Mouse (Mus musculus): Measurements from ENCODE around the gene Inmt. TPM values are rescaled to one million over a fixed set of nuclear protein-coding genes. Genes with fewer than 3 reads are reported as not detected.
"Not testable (repeated sequence)": the region's sequence is repeated elsewhere in the genome, so short reads cannot be mapped to it uniquely, and the experiment has no call there.

Inmt gene
- 1 to 10 TPM in 1 of 2 experiments, under 1 TPM in 1; 0.68 to 4.2 TPM for total RNA-seq (2021)
- long read RNA-seq, experiment 1: 0 reads
- long read RNA-seq, experiment 2, partial matches to known transcripts: 0 of 1 reads
- long read RNA-seq, experiment 2, other reads (novel, unspliced or antisense): 0 of 1 reads

DNA sequence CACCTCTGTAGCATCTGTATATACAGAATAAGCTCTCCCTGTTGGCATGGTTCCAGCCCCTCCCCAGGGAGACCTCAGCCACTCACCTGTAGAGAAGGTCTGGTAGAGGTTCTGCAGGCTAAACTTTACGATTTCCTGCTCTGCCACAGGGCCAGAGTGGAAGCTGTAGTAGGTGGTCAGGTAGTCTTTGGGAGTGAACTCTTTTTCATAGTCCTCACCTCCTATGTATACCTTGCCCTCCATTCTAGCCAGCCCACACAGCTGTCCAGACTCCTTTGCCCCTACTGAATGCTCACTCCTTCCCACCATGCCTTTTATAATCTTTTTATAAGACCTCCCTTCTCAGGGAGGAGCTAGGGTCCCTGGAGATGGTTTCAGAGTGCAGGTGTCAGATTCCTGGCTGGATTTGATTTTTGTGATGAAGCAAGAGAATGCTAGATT, at the start of gene Inmt:
TSS of gene Inmt (minus strand) at position 303 of the 441 bp plus-strand sequence.
- intact Hi-C loops (cut with DNase I): no loop called here
- DNase-seq: no peak

DNA sequence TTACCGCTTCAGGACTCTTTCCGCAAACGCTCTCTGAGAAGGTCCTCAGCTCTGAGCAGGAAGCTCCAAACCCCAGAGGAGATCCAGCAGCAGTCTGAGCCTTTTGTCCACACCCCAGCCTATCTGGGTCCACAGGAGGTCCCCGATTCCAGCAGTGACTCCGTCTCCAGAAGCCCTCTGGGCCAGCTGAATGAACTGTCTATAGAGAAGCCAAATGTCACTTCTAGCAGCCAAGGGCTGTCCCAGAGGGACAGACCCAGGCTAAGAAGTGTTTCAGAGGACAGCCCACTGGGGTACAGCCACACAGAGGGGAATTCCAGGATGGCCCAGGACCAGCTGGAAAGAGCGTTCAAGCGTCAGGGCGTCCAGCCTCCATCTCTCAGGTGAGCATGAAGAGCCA, 49.1 kb upstream of the Inmt start:
- DNase-seq: no peak
- intact Hi-C loops (cut with DNase I): no loop called here

DNA sequence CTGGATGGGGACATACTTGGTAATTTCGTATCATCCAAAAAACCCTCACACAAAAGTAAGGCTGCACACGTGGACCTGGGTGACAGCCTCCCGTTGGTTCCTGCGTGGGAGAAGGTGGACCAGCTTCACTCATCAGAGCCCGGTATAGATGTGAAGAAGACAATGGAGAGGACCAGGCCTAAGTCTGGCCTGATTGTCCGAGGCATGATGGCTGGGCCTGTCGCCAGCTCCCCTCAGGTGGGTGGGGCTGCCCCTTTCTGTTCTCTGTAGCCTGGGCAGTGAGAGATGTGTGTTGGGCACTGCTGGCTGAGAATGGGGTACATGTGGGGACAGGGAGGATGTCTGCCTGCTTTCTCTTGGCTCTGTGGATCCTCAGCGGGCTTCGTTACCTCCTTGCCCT, 43.4 kb upstream of the Inmt start:
- intact Hi-C loops (cut with DNase I): no loop called here
- DNase-seq: no peak

DNA sequence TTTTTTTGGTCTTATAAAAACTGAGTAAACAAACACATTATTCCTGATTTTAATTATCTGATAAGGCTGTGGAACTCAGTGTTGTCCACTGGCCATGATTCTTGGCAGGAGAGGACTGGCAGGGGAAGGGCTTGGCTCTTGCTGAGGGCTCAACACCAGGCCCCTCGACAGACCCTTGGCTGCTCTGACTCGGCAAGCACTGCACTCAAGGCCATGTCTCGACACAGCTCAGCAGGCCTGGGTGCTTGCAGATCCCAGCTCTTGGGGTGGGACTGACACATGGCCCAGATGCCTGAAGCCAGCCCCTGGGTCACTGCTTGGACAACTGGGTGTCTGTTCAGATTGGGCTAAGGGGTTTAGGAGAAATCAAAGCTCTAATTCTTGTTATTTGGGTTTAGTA, 39.7 kb upstream of the Inmt start:
- peak; percentile 31 to 37 for DNase-seq
- intact Hi-C loops (cut with DNase I): no loop called here

DNA sequence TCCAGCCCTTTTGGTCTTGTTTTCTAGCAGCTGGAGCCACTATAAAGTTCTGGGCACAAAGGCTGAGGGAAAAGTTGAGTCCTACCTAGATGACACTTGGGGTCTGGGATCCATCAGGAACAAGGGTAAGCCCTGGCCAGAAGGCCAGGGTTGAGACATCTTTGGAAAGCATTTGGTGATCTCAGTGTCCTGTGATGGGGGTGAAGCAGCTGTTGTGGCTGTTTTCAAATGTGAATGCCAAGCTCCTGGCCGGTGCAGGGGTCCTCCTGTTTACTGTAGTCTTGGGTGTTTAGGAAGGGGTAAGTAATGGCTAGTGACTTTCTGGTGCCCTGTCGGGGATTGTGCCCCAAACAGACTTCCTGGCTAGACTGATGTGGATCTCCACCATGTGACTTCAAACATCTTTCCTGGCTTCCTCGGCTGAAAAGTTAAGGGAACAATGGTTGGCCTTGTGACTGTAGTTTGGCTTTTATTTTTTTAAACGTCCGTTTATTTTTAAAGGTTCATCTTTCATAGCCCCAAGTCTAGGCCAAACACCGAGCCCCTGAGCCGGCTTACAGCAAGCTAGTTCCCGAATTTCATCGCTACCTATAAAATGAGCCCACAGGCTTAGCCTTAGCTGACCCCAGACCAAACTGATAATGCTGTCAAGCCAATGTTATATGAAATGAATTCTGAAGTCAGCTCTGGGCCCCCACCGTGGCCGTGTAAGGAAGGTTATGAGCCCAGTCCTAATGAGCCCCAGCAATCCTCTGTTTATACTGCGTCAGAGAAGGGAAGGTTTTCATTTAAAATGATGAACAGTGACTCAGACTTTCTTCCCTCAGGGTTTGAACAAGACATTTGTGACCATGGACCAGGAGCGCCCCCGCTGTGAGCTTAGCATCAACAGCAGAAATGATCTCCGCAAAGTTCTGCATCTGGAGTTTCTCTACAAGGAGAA, 35.9 kb upstream of the Inmt start:
- peak in 1 of 2 experiments; percentile 36 for DNase-seq
- intact Hi-C loops (cut with DNase I): no loop called here

DNA sequence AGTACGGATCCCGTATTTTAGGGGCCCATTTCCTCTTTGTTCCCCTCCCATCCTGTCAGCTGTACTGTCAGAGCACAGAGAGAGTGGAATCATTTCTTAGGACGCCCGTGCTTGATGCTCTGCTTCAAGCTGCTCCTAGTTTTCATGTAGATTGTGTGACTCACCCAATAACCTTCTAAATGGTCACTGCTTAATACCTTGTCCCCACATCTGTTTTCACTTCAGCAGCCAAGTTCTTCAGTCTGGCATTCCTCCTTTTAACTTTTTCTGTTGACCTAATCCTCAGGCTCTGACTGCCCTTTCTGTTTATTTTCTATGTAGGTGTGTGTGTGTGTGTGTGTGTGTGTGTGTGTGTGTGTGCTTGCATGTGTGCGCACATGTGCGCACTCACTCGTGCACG, 32.9 kb upstream of the Inmt start:
- DNase-seq: no peak
- intact Hi-C loops (cut with DNase I): no loop called here

DNA sequence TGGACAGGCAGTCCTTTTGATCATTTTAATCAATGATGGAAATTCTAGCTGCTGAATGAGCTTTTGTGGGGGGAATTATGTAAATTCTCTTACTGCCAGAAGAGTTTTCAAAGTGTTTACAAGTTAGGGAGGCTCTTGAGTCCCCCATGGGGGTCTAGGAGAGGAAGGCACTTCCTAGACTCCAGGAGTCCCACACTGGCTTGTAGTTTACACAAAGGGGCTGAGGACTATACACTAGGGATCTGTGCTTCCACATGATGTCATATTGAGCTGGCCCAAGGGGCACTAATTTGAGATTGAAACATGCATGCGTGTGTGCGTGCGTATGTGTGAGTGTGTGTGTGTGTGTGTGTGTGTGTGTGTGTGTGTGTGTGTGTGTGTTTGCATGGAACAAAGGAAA, 29.1 kb upstream of the Inmt start:
- intact Hi-C loops (cut with DNase I): no loop called here
- no peak for DNase-seq

DNA sequence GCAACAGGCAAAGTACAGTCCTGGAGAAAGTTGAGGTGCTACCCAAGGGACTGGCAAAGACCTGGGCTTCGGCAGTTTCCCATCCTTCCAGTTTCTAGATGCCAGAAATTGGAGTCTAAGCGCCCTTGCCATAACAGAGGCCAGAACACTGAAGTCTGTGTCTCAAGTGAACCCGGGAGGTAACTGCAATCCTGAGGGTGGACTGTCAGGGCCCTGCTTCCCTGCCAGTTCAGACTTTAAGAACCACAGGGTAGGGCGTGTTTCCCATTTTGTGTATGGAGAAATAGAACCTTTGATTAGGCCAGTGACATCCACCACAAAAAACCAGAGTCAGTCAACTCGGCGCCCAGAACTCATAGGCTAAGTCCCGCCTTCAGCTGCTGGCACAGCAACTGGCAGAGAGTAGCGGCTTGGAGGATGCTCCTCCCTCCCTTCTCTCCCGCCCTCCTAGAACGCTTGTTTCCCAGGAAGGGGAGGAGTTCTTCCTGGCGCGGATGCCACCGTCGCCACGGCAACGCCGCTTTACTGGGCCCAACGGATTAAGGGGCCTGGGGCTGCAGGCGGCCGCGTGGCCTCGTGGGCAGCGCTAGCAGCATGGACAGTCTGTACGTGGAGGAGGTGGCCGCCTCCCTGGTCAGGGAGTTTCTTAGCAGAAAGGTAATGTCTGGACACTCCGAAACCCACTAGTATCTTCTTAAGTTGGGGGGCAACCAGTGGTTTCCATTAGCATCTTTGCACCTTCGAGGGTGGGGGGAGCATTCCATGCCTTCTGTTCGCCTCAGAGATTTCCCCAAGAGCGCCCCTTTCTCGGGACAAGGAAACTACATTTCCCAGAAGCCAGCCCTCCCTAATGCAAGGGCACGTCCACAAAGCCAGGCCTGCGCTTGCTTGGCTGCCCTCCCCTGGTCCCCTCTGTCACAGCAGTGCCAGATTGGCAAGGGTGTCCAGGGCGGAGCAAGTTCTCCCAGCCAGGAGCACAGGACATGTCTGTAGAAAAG, 28.4 kb upstream of the Inmt start, which contains the start of gene Mindy4:
TSS of gene Mindy4 (plus strand) at position 471 of the 998 bp plus-strand sequence.
- peak; percentile 87 to 92 for DNase-seq
- intact Hi-C loops (cut with DNase I): no loop called here

DNA sequence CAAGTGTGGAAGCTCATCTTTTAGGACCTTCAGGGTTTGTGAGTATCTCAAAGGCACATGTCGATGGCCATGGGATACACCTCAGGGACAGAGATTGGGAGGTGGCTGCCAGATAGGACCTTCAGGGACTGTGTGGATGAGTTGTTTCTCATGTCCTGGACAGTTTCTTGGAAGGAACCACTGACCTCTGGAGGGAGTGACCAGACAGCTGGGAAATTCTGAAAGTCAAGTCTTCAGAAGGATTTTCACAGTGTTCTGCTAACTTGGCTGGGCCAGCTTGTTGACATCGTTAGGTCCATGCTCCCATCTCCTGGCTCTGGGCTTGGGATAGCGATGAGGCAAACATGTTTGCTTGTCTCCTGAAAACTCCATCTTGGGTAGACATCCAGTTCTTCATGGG, 24.2 kb upstream of the Inmt start:
- intact Hi-C loops (cut with DNase I): no loop called here
- peak; percentile 40 to 55 for DNase-seq

DNA sequence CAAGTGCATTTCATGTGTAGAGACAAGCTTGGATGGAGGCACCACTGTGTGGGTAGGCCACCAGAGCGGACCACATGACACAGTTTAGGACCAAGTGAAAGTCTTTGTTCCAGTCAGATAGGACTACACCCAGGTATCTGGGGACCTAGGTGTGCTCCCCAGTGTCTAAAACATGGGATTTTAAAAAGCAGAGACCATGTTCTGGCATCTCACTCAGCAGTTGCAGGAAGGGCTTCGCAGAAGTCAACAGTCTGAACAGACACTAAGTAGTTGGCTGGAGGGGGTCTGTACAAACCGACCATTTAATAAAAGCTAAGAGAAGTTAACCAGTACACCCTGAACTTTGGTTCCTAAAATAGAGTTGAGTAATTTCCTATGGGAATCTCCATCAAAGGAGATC, 18.3 kb upstream of the Inmt start:
- intact Hi-C loops (cut with DNase I): no loop called here
- no peak for DNase-seq

DNA sequence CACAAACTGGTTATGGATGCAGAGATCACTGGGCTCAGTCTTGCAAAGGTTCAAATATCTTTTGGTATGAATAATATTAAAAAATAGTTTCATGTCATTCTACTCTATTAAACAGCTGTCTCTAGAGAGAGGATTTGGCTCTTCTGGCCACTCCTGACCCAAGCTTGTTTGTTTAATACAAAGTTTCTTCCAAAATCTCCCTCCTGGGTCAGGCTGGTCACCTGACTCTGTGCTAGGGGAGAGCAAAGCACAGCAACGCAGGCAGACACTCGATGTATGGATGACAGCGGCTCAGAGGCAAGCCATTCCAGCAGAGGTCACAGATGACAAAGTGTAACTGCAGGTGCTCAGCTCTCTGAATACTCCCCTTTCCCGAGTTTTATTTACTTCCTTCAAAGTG, 16.7 kb upstream of the Inmt start:
- intact Hi-C loops (cut with DNase I): no loop called here
- no peak for DNase-seq

DNA sequence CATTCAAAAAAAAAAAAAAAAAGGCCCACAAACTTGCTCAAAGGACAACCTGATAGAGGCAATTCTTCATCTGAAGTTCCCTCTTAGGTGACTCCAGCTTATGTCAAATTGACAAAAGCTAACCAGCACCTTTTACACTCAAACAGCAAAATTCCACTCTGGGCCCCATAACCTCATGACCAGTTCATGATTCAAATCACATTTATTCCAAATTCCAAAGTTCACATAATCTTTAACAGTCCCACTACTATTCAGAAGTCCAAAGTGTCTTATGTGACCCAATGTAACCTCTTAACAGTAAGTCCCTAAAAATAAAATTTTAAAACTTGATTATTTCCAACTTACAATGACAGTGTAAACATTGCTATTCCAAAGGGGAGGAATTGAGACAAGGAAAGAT, 14.6 kb upstream of the Inmt start:
- no peak for DNase-seq
- intact Hi-C loops (cut with DNase I): no loop called here

DNA sequence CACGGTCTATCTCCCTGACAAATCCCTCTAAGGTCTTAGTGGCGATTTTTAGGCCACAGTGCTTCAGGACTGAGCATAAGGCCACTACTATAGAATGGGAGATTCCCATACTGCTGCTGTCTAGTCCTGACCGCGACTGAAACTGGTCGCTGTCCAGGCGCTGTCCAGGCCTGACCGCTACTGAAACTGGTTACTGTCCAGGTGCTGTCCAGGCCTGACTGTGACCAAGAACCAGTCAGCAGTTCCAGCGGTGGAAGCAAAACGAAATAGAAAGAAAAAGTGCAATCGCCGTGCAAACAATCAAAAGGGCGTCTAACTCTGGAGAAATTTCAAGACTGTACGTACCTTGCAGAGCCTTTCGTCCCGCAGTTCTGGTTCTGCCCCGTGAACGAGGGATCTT, 13.0 kb upstream of the Inmt start:
- intact Hi-C loops (cut with DNase I); DNase-seq: not testable (repeated sequence)

DNA sequence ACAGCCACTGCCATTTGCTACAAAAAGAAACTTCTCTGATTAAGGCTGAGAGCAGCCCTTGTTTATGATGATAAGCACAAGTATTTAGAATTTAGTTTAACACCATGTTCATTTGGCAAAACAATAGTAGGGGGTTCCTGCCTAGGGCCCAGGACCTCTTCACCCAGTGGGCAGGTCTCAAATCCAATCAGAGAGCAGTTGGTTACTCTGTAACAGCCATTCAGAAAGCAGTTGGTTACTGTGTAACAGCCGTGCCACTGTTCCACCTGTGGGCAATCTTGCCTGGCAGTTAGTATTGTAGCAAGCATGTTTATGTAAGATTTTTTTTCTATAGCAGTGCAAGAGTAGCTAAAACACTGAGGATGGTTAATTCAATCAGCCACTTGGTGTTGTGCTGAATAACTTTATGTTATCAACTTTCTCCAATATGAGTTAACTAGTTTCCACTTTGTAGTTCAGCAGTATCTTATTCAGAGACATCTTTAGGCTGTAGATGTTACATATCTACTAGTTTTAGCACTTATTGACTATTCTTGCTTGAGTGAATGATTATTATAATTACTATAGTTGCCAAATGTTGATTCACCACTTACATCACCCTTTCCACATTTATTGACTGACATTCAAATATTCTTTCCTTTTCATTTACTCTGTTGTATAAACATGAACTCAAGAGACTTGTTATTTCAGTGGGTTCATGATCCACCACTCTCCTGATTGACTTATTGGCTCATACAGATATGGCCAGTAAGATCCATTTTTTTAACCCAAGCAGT, 8.0 kb upstream of the Inmt start:
- intact Hi-C loops (cut with DNase I): no loop called here
- DNase-seq: no peak

DNA sequence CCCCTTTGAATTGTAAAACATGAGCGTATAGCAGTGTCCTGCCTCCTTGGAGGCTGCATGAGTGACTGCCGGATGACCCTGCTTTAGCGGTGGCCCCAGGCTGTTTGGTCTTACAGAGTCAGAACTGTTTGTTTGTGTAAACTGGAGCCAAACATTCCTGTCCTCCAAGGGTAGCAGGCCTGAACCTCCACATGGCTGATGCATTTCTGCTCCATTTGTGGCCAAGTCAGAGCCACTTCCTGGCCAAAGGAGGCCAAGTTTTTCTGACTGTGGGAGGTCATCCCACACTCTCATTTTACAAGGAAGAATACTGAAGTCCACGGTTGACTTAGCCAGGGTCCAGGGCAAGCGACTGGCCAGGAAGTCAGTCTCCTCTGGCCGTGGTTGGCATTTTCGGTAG, 4.7 kb upstream of the Inmt start:
- intact Hi-C loops (cut with DNase I): no loop called here
- DNase-seq: no peak

DNA sequence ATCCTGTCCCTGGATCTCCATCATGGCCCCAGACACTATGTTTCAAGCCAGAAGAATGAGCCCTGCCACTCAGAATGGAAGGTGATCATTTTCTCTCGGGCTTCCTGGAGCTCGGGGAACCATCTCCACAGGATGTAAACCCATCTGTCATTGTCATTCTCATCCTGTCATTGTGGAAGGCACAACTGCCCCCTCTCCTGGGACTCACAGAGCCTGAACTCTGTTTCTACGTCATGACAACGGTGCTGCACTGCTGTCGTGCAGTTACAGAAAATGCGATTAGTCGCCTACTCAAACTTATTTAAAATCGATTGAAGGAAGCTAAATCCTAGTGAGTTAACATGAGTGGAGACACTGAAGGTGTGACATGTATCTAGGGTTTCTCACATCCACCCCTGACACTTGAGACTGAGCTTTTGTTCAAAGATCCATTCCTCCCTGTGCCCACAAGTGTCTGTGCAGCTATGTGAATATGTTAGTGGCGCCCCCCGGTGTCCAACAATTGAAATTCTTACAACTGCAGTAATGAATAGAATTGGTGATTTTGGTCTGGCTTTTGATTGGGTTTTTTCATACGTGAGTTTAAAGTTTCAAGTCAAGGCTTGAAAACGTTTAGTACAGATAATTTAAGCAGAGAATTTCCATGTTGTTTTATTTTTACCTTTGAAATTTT, 2.4 kb upstream of the Inmt start:
- DNase-seq: peak in 1 of 2 experiments; percentile 24
- intact Hi-C loops (cut with DNase I): no loop called here

DNA sequence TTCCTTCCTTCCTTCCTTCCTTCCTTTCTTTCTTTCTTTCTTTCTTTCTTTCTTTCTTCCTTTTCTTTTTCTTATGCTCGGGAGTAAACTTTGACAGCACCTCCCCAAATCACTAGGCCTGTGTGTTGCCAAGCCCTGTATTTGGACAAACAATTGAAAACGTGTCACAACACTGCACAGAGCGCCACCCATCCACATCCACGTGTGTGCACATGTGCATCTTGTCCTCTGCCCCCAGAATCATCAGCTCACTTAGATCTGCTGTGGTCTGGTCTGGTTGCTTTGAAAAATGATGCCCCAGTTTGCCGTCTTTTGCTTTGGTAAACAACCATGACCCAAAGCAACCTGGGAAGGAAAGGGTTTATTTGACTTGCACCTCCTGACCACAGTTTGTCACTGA, 1.0 kb upstream of the Inmt start:
- intact Hi-C loops (cut with DNase I): no loop called here
- DNase-seq: no peak

DNA sequence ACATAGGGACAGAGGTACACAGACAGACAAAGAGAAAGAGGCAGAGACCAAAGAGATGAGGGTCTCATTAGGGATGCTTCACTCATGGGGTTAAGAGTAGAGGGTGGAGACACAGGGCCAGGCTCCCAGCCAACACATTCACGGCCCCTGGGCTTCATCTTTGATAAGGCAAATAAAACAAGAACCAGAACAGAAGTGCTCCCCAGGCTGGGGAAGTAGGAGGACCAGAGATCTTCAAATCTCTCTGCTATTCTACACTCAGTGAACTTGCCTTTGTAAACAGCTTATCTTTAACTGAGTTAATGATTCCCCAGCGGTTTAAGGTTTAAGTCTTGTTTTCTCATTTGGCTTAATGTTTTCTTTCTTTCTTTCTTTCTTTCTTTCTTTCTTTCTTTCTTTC, 613 bp upstream of the Inmt start:
- intact Hi-C loops (cut with DNase I): no loop called here
- DNase-seq: peak in 1 of 2 experiments; percentile 15

DNA sequence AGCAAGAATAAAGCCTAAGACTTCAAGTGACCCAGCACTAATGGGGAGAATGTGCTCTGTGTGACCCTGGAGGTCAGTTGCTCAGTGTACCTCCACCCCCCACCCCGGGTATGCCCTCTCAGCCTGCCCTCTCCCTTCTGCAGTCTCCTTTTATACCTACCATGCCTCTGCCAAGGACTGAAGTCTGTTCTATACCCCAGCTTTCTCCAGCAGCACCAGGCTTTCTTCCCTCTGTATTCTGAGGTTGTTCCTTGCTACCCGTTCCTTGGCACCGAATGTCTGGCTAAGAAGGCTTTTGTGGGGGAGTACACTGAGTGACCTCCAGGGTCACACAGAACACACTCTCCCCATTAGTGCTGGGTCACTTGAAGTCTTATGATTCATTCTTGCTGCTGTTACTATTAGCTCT, 898 bp downstream of the Inmt start:
- DNase-seq: no peak
- intact Hi-C loops (cut with DNase I): no loop called here

Data from heart, postnatal 14 days (tissue).